Mouse (Mus musculus) lung, embryonic 16.5 days (tissue): ENCODE data around the gene Plxna4. TPM values are rescaled to one million over a fixed set of nuclear protein-coding genes. Genes with fewer than 3 reads are reported as not detected.

Experiments used
- ATAC-seq: fragments of 200-750 bp; cut with Nextera tagmentation; 2 replicates; pipeline ENCODE4 v1.8.0; 2017; ENCODE audit warnings: low read depth, mild to moderate bottlenecking, moderate library complexity
- H3K27ac ChIP-seq: fragments of 300-500 bp; sonication (generic); 2 replicates; pipeline ENCODE4 v1.5.1; 2014; ENCODE audit warnings: mild to moderate bottlenecking, control low read depth, low read length
- H3K27me3 ChIP-seq: fragments of 300-500 bp; sonication (generic); 2 replicates; pipeline ENCODE4 v1.6.1; 2014; ENCODE audit warnings: low read depth, low read length, mixed read lengths; ENCODE audit not compliant: control insufficient read depth, insufficient read depth
- H3K36me3 ChIP-seq: fragments of 300-500 bp; sonication (generic); 2 replicates; pipeline ENCODE4 v1.6.1; 2014; ENCODE audit warnings: low read length; ENCODE audit not compliant: control insufficient read depth, insufficient read depth
- H3K4me1 ChIP-seq: fragments of 300-500 bp; sonication (generic); replicated peaks from 2 replicates; pipeline ENCODE4 v1.6.1; 2014; ENCODE audit warnings: low read length, mixed read lengths; ENCODE audit not compliant: control insufficient read depth, insufficient read depth
- H3K4me2 ChIP-seq: fragments of 300-500 bp; sonication (generic); 2 replicates; pipeline ENCODE4 v1.6.1; 2014; ENCODE audit warnings: low read depth, low read length, control low read depth
- H3K4me3 ChIP-seq: fragments of 300-500 bp; sonication (generic); 2 replicates; pipeline ENCODE4 v1.5.1; 2014; ENCODE audit warnings: mild to moderate bottlenecking, low read length, control low read depth
- H3K9ac ChIP-seq: fragments of 300-500 bp; sonication (generic); 2 replicates; pipeline ENCODE4 v1.6.1; 2014; ENCODE audit warnings: low read length, control low read depth
- H3K9me3 ChIP-seq: fragments of 300-500 bp; sonication (generic); 2 replicates; pipeline ENCODE4 v1.6.1; 2016; ENCODE audit warnings: low read length; ENCODE audit not compliant: control insufficient read depth
- WGBS: fragments of 180-500 bp; shearing (Covaris S2); extraction: QIAGEN DNeasy Blood & Tissue Kit; methylation state at CpG from one replicate; pipeline ENCODE4 v1.1.7; 2014; 5-methylcytosine and 5-hydroxymethylcytosine counted together
- polyA plus RNA-seq: library from polyadenylated mRNA; unstranded; fragments of >200 nt; fragmentation: Nextera tagmentation; extraction: Ambion mirVana; gene quantifications from 2 replicates; pipeline ENCODE4 v1.2.1, GENCODE M21; 2015

Gene Plxna4
- polyA plus RNA-seq, 1 experiment from 2014 or later, result 1.8 TPM

- Histone ChIP-seq H3K4me1 (no peaks in the 10 kb centered on the region), H3K36me3 (no peaks in the 10 kb centered on the region), H3K27me3 (no peaks in the 10 kb centered on the region), H3K27ac (no peak overlapping the region), H3K9ac (no peak overlapping the region), H3K9me3 (no peaks in the 10 kb centered on the region), H3K4me2 (no peak overlapping the region), H3K4me3 (no peak overlapping the region)
- WGBS, result 72% methylated on average over 5 of the region's 5 CpGs
- no peak for ATAC-seq
Measured at GRCm38 (mm10) chr6:32472062-32472461, 115.9 kb downstream of the Plxna4 start.

GRCm38 (mm10) chr6:32471639-32472038 is 116.4 kb downstream of the Plxna4 start:
- 60% methylated on average over 3 of the region's 3 CpGs for WGBS
- Histone ChIP-seq H3K4me3 (no peak overlapping the region), H3K27ac (no peak overlapping the region), H3K9ac (no peak overlapping the region), H3K36me3 (no peaks in the 10 kb centered on the region), H3K9me3 (no peaks in the 10 kb centered on the region), H3K4me2 (no peak overlapping the region), H3K4me1 (no peaks in the 10 kb centered on the region), H3K27me3 (no peaks in the 10 kb centered on the region)
- no peak for ATAC-seq

- no peaks in the 10 kb centered on the region for H3K9me3 ChIP-seq
- no peak overlapping the region for H3K4me2 ChIP-seq
- no peak for ATAC-seq
- H3K4me1 ChIP-seq, result peaks cover 6% of the 10 kb centered on the region
- no peak overlapping the region for H3K9ac ChIP-seq
- no peaks in the 10 kb centered on the region for H3K27me3 ChIP-seq
- 49% methylated on average over 5 of the region's 5 CpGs for WGBS
- no peaks in the 10 kb centered on the region for H3K36me3 ChIP-seq
- no peak overlapping the region for H3K4me3 ChIP-seq
- no peak overlapping the region for H3K27ac ChIP-seq
Measured at GRCm38 (mm10) chr6:32469196-32469595, 118.8 kb downstream of the Plxna4 start.

GRCm38 (mm10) chr6:32465129-32465528 is 122.9 kb downstream of the Plxna4 start:
- no peaks in the 10 kb centered on the region for H3K36me3 ChIP-seq
- no peak overlapping the region for H3K9ac ChIP-seq
- H3K27me3 ChIP-seq, result no peaks in the 10 kb centered on the region
- H3K9me3 ChIP-seq, result no peaks in the 10 kb centered on the region
- H3K4me2 ChIP-seq, result no peak overlapping the region
- peaks cover 8% of the 10 kb centered on the region for H3K4me1 ChIP-seq
- no peak overlapping the region for H3K27ac ChIP-seq
- 52% methylated on average over 8 of the region's 8 CpGs for WGBS
- ATAC-seq, result no peak
- H3K4me3 ChIP-seq, result no peak overlapping the region

GRCm38 (mm10) chr6:32464637-32465036 is 123.4 kb downstream of the Plxna4 start:
- Histone ChIP-seq H3K4me1 (peaks cover 8% of the 10 kb centered on the region), H3K4me3 (no peak overlapping the region), H3K4me2 (no peak overlapping the region), H3K27ac (no peak overlapping the region), H3K27me3 (no peaks in the 10 kb centered on the region), H3K9me3 (no peaks in the 10 kb centered on the region), H3K9ac (no peak overlapping the region), H3K36me3 (no peaks in the 10 kb centered on the region)
- 31% methylated on average over 8 of the region's 8 CpGs for WGBS
- ATAC-seq, result no peak

GRCm38 (mm10) chr6:32464046-32464445 is 123.9 kb downstream of the Plxna4 start:
- H3K9ac ChIP-seq, result no peak overlapping the region
- no peaks in the 10 kb centered on the region for H3K27me3 ChIP-seq
- H3K4me1 ChIP-seq, result peaks cover 8% of the 10 kb centered on the region
- no peak overlapping the region for H3K27ac ChIP-seq
- no peak overlapping the region for H3K4me3 ChIP-seq
- WGBS, result 31% methylated on average over 4 of the region's 4 CpGs
- peak; percentile 31 for ATAC-seq
- H3K4me2 ChIP-seq, result no peak overlapping the region
- H3K36me3 ChIP-seq, result no peaks in the 10 kb centered on the region
- no peaks in the 10 kb centered on the region for H3K9me3 ChIP-seq

GRCm38 (mm10) chr6:32460400-32460799 is 127.6 kb downstream of the Plxna4 start:
- no peaks in the 10 kb centered on the region for H3K36me3 ChIP-seq
- no peak overlapping the region for H3K9ac ChIP-seq
- 38% methylated on average over 8 of the region's 8 CpGs for WGBS
- H3K4me3 ChIP-seq, result no peak overlapping the region
- H3K4me2 ChIP-seq, result peak overlapping the region; percentile 26; the same call in 1 of the 2 replicates
- peak; percentile 75 for ATAC-seq
- H3K27me3 ChIP-seq, result no peaks in the 10 kb centered on the region
- peaks cover 8% of the 10 kb centered on the region for H3K4me1 ChIP-seq
- peak overlapping the region; percentile 29; the same call in 1 of the 2 replicates for H3K27ac ChIP-seq
- no peaks in the 10 kb centered on the region for H3K9me3 ChIP-seq

- no peak for ATAC-seq
- H3K27me3 ChIP-seq, result no peaks in the 10 kb centered on the region
- no peaks in the 10 kb centered on the region for H3K4me1 ChIP-seq
- H3K27ac ChIP-seq, result no peak overlapping the region
- 74% methylated on average over 3 of the region's 3 CpGs for WGBS
- H3K4me3 ChIP-seq, result no peak overlapping the region
- H3K4me2 ChIP-seq, result no peak overlapping the region
- no peaks in the 10 kb centered on the region for H3K36me3 ChIP-seq
- H3K9me3 ChIP-seq, result no peaks in the 10 kb centered on the region
- H3K9ac ChIP-seq, result no peak overlapping the region
Measured at GRCm38 (mm10) chr6:32456641-32457040, 131.4 kb downstream of the Plxna4 start.

GRCm38 (mm10) chr6:32451851-32452250 is 136.1 kb downstream of the Plxna4 start:
- Histone ChIP-seq H3K9ac (no peak overlapping the region), H3K27me3 (no peaks in the 10 kb centered on the region), H3K4me1 (no peaks in the 10 kb centered on the region), H3K4me3 (no peak overlapping the region), H3K9me3 (no peaks in the 10 kb centered on the region), H3K36me3 (no peaks in the 10 kb centered on the region), H3K4me2 (no peak overlapping the region), H3K27ac (no peak overlapping the region)
- ATAC-seq, result no peak
